Mouse (Mus musculus): Measurements from ENCODE around the gene Pdha2. TPM values are rescaled to one million over a fixed set of nuclear protein-coding genes. Genes with fewer than 3 reads are reported as not detected.

Pdha2 gene
- polyA plus RNA-seq, 1 experiment from 2014 or later, result not detected

GRCm38 (mm10) chr3:141216237-141216636 is 4.1 kb upstream of the Pdha2 start:
- WGBS, result 84% methylated on average over 6 of the region's 6 CpGs

GRCm38 (mm10) chr3:141214789-141215188 is 2.6 kb upstream of the Pdha2 start:
- H3K9ac ChIP-seq (ENCODE audit: low read depth, low read length), result no peak overlapping the region
- H3K9me3 ChIP-seq (ENCODE audit: control insufficient read depth, low read length), result no peaks in the 10 kb centered on the region
- 90% methylated on average over 2 of the region's 2 CpGs for WGBS
- H3K36me3 ChIP-seq (ENCODE audit: control insufficient read depth, insufficient read depth, low read length), result no peaks in the 10 kb centered on the region
- no peak for ATAC-seq (ENCODE audit: low FRiP score)
- DNase-seq (ENCODE audit: low spot score), result no peak
- H3K4me2 ChIP-seq (replicated peaks; ENCODE audit: low read depth, low read length), result no peak overlapping the region
- H3K4me3 ChIP-seq (ENCODE audit: low read depth, low read length), result no peak overlapping the region
- no peak overlapping the region for H3K27ac ChIP-seq (ENCODE audit: low read depth, low read length)
- H3K4me1 ChIP-seq (replicated peaks; ENCODE audit: control insufficient read depth, insufficient read depth, low read length), result no peaks in the 10 kb centered on the region
- no peaks in the 10 kb centered on the region for H3K27me3 ChIP-seq (ENCODE audit: control insufficient read depth, insufficient read depth, low read length)

More at GRCm38 (mm10) chr3:141216237-141216636, 4.1 kb upstream of the Pdha2 start:
- Histone ChIP-seq H3K9ac (ENCODE audit: low read depth, low read length) (no peak overlapping the region), H3K27ac (ENCODE audit: low read depth, low read length) (no peak overlapping the region), H3K4me2 (replicated peaks; ENCODE audit: low read depth, low read length) (no peak overlapping the region), H3K9me3 (ENCODE audit: control insufficient read depth, low read length) (no peaks in the 10 kb centered on the region), H3K4me1 (replicated peaks; ENCODE audit: control insufficient read depth, insufficient read depth, low read length) (no peaks in the 10 kb centered on the region), H3K4me3 (ENCODE audit: low read depth, low read length) (no peak overlapping the region), H3K27me3 (ENCODE audit: control insufficient read depth, insufficient read depth, low read length) (no peaks in the 10 kb centered on the region), H3K36me3 (ENCODE audit: control insufficient read depth, insufficient read depth, low read length) (no peaks in the 10 kb centered on the region)
- DNase-seq (ENCODE audit: low spot score) (no peak), ATAC-seq (ENCODE audit: low FRiP score) (no peak)

DNA sequence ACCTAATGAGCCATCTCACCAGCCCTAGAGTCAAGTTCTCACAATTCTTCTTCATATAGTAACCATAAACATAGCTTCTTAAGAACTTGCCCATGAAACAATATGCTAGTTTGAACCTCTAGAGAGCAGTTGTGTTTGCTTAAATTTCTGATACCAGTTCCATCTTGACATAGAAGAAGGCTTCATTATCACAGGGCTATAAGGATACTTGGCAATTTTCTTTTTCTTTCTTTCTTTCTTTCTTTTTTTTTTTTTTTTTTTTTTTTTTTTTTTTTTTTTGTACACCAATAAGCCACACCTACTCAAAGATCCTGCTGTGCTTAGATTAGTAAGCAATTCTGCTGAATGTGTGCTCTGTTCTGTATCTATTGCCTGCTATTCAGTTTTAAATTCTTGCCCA is 2.0 kb upstream of the Pdha2 start:
- Histone ChIP-seq H3K4me3 (ENCODE audit: low read depth, low read length) (no peak overlapping the region), H3K9ac (ENCODE audit: low read depth, low read length) (no peak overlapping the region), H3K27ac (ENCODE audit: low read depth, low read length) (no peak overlapping the region), H3K4me2 (replicated peaks; ENCODE audit: low read depth, low read length) (no peak overlapping the region), H3K9me3 (ENCODE audit: control insufficient read depth, low read length) (no peaks in the 10 kb centered on the region), H3K36me3 (ENCODE audit: control insufficient read depth, insufficient read depth, low read length) (no peaks in the 10 kb centered on the region), H3K27me3 (ENCODE audit: control insufficient read depth, insufficient read depth, low read length) (no peaks in the 10 kb centered on the region), H3K4me1 (replicated peaks; ENCODE audit: control insufficient read depth, insufficient read depth, low read length) (no peaks in the 10 kb centered on the region)
- DNase-seq (ENCODE audit: low spot score), result no peak
- no peak for ATAC-seq (ENCODE audit: low FRiP score)

GRCm38 (mm10) chr3:141211644-141212043 is 511 bp downstream of the Pdha2 start:
- Histone ChIP-seq H3K4me1 (replicated peaks; ENCODE audit: control insufficient read depth, insufficient read depth, low read length) (no peaks in the 10 kb centered on the region), H3K9ac (ENCODE audit: low read depth, low read length) (no peak overlapping the region), H3K27me3 (ENCODE audit: control insufficient read depth, insufficient read depth, low read length) (no peaks in the 10 kb centered on the region), H3K36me3 (ENCODE audit: control insufficient read depth, insufficient read depth, low read length) (no peaks in the 10 kb centered on the region), H3K4me3 (ENCODE audit: low read depth, low read length) (no peak overlapping the region), H3K27ac (ENCODE audit: low read depth, low read length) (no peak overlapping the region), H3K4me2 (replicated peaks; ENCODE audit: low read depth, low read length) (no peak overlapping the region), H3K9me3 (ENCODE audit: control insufficient read depth, low read length) (no peaks in the 10 kb centered on the region)
- ATAC-seq (ENCODE audit: low FRiP score), result no peak
- no peak for DNase-seq (ENCODE audit: low spot score)
- 96% methylated on average over 17 of the region's 17 CpGs for WGBS

- H3K4me1 ChIP-seq (replicated peaks; ENCODE audit: control insufficient read depth, insufficient read depth, low read length), result no peaks in the 10 kb centered on the region
- no peak overlapping the region for H3K27ac ChIP-seq (ENCODE audit: low read depth, low read length)
- no peak overlapping the region for H3K9ac ChIP-seq (ENCODE audit: low read depth, low read length)
- ATAC-seq (ENCODE audit: low FRiP score) (no peak), DNase-seq (ENCODE audit: low spot score) (no peak)
- no peaks in the 10 kb centered on the region for H3K36me3 ChIP-seq (ENCODE audit: control insufficient read depth, insufficient read depth, low read length)
- WGBS, result 86% methylated on average over 2 of the region's 2 CpGs
- H3K4me3 ChIP-seq (ENCODE audit: low read depth, low read length), result no peak overlapping the region
- no peaks in the 10 kb centered on the region for H3K27me3 ChIP-seq (ENCODE audit: control insufficient read depth, insufficient read depth, low read length)
- no peaks in the 10 kb centered on the region for H3K9me3 ChIP-seq (ENCODE audit: control insufficient read depth, low read length)
- H3K4me2 ChIP-seq (replicated peaks; ENCODE audit: low read depth, low read length), result no peak overlapping the region
These were observed 10.4 kb downstream of the Pdha2 start for GRCm38 (mm10) chr3:141201766-141202165.

DNA sequence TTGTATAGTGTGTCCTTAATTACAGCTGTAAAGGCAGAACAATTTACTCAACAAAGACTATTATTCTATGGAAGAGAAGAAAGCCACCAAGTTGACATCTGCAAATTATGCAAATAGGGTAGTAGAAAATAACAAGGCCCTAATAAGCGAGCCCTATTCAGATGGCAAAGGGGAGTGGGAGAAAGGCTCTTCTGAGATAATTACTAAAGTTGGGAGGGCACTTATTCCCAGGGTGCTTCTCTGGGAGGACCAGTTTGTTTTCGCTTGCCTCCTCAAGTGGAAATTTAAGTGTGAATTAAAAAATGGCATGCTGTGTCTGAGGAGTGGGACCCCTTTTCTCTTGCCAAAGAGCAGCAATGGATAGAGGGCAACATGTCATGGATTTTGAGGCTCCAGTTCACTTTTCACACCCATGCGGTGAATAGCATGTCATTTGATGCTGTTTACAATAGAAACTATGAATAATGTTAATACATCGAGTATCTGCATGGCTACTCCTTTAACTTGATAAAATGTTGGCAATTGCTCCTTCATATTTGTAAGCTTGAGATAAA is 14.8 kb downstream of the Pdha2 start:
- Histone ChIP-seq H3K9me3 (ENCODE audit: control insufficient read depth, low read length) (no peaks in the 10 kb centered on the region), H3K4me3 (ENCODE audit: low read depth, low read length) (no peak overlapping the region), H3K27me3 (ENCODE audit: control insufficient read depth, insufficient read depth, low read length) (no peaks in the 10 kb centered on the region), H3K27ac (ENCODE audit: low read depth, low read length) (no peak overlapping the region), H3K36me3 (ENCODE audit: control insufficient read depth, insufficient read depth, low read length) (no peaks in the 10 kb centered on the region), H3K4me2 (replicated peaks; ENCODE audit: low read depth, low read length) (no peak overlapping the region), H3K9ac (ENCODE audit: low read depth, low read length) (no peak overlapping the region), H3K4me1 (replicated peaks; ENCODE audit: control insufficient read depth, insufficient read depth, low read length) (no peaks in the 10 kb centered on the region)
- ATAC-seq (ENCODE audit: low FRiP score) (no peak), DNase-seq (ENCODE audit: low spot score) (no peak)
- 72% methylated on average over 4 of the region's 4 CpGs for WGBS

GRCm38 (mm10) chr3:141191653-141192052 is 20.5 kb downstream of the Pdha2 start:
- Histone ChIP-seq H3K4me2 (replicated peaks; ENCODE audit: low read depth, low read length) (no peak overlapping the region), H3K27ac (ENCODE audit: low read depth, low read length) (no peak overlapping the region), H3K36me3 (ENCODE audit: control insufficient read depth, insufficient read depth, low read length) (no peaks in the 10 kb centered on the region), H3K9ac (ENCODE audit: low read depth, low read length) (no peak overlapping the region), H3K4me3 (ENCODE audit: low read depth, low read length) (no peak overlapping the region), H3K9me3 (ENCODE audit: control insufficient read depth, low read length) (no peaks in the 10 kb centered on the region), H3K27me3 (ENCODE audit: control insufficient read depth, insufficient read depth, low read length) (no peaks in the 10 kb centered on the region), H3K4me1 (replicated peaks; ENCODE audit: control insufficient read depth, insufficient read depth, low read length) (no peaks in the 10 kb centered on the region)
- WGBS, result 79% methylated on average over 3 of the region's 3 CpGs
- no peak for DNase-seq (ENCODE audit: low spot score)
- no peak for ATAC-seq (ENCODE audit: low FRiP score)

GRCm38 (mm10) chr3:141190429-141190828 is 21.7 kb downstream of the Pdha2 start:
- Histone ChIP-seq H3K4me1 (replicated peaks; ENCODE audit: control insufficient read depth, insufficient read depth, low read length) (no peaks in the 10 kb centered on the region), H3K4me3 (ENCODE audit: low read depth, low read length) (no peak overlapping the region), H3K36me3 (ENCODE audit: control insufficient read depth, insufficient read depth, low read length) (no peaks in the 10 kb centered on the region), H3K9me3 (ENCODE audit: control insufficient read depth, low read length) (no peaks in the 10 kb centered on the region), H3K4me2 (replicated peaks; ENCODE audit: low read depth, low read length) (no peak overlapping the region), H3K9ac (ENCODE audit: low read depth, low read length) (no peak overlapping the region), H3K27me3 (ENCODE audit: control insufficient read depth, insufficient read depth, low read length) (no peaks in the 10 kb centered on the region), H3K27ac (ENCODE audit: low read depth, low read length) (no peak overlapping the region)
- 61% methylated on average over 4 of the region's 4 CpGs for WGBS
- ATAC-seq (ENCODE audit: low FRiP score) (no peak), DNase-seq (ENCODE audit: low spot score) (no peak)

DNA sequence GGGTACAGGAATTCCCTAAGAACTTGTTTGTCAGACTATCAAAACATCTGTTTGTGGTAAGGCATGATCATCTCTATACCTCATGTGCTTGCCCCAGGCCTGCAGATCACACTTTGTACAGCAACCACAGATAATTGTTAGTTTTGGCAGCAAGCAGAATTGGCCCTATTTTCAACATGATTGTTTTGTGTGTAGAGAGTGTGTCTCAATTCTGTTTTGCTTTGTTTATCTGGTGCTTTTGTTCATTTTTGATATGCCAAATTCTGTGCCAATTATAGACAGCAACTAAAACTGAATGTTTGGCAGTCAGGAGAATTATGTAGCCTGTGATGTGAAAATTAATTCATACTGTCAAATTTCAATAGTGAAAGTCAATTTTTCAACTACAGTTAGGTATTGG is 51.2 kb downstream of the Pdha2 start:
- ATAC-seq (ENCODE audit: low FRiP score), result no peak
- H3K4me1 ChIP-seq (replicated peaks; ENCODE audit: control insufficient read depth, insufficient read depth, low read length), result no peaks in the 10 kb centered on the region

More for the DNA sequence above, 51.2 kb downstream of the Pdha2 start:
- H3K4me3 ChIP-seq (ENCODE audit: low read depth, low read length), result no peak overlapping the region
- H3K9me3 ChIP-seq (ENCODE audit: control insufficient read depth, low read length), result no peaks in the 10 kb centered on the region
- no peak for DNase-seq (ENCODE audit: low spot score)
- H3K27me3 ChIP-seq (ENCODE audit: control insufficient read depth, insufficient read depth, low read length), result no peaks in the 10 kb centered on the region
- no peak overlapping the region for H3K9ac ChIP-seq (ENCODE audit: low read depth, low read length)
- H3K36me3 ChIP-seq (ENCODE audit: control insufficient read depth, insufficient read depth, low read length), result no peaks in the 10 kb centered on the region
- no peak overlapping the region for H3K27ac ChIP-seq (ENCODE audit: low read depth, low read length)
- H3K4me2 ChIP-seq (replicated peaks; ENCODE audit: low read depth, low read length), result no peak overlapping the region
